Mouse (Mus musculus) hindbrain, embryonic 16.5 days (tissue): ENCODE results near the gene Hdac9. TPM values are rescaled to one million over a fixed set of nuclear protein-coding genes. Genes with fewer than 3 reads are reported as not detected.

Experiments used
- ATAC-seq: fragments of 200-750 bp; cut with Nextera tagmentation; 2 replicates; pipeline ENCODE4 v1.8.0; 2017; ENCODE audit warnings: moderate TSS enrichment, moderate library complexity
- H3K27ac ChIP-seq: fragments of 300-500 bp; sonication (generic); 2 replicates; pipeline ENCODE4 v1.5.1; 2014; ENCODE audit warnings: low read depth, mild to moderate bottlenecking, control low read depth, low read length, moderate library complexity
- H3K27me3 ChIP-seq: fragments of 300-500 bp; sonication (generic); replicated peaks from 2 replicates; pipeline ENCODE4 v1.6.1; 2014; ENCODE audit warnings: low read length; ENCODE audit not compliant: control insufficient read depth, insufficient read depth
- H3K36me3 ChIP-seq: fragments of 300-500 bp; sonication (generic); 2 replicates; pipeline ENCODE4 v1.6.1; 2014; ENCODE audit warnings: mild to moderate bottlenecking, low read length, moderate library complexity, mixed read lengths; ENCODE audit not compliant: control insufficient read depth, insufficient read depth
- H3K4me1 ChIP-seq: fragments of 300-500 bp; sonication (generic); 2 replicates; pipeline ENCODE4 v1.6.1; 2014; ENCODE audit warnings: low read depth, low read length; ENCODE audit not compliant: control insufficient read depth, insufficient read depth
- H3K4me2 ChIP-seq: fragments of 300-500 bp; sonication (generic); 2 replicates; pipeline ENCODE4 v1.6.1; 2014; ENCODE audit warnings: mild to moderate bottlenecking, low read length, control low read depth, moderate library complexity
- H3K4me3 ChIP-seq: fragments of 300-500 bp; sonication (generic); 2 replicates; pipeline ENCODE4 v1.5.1; 2014; ENCODE audit warnings: mild to moderate bottlenecking, low read length, control low read depth, moderate library complexity
- H3K9ac ChIP-seq: fragments of 300-500 bp; sonication (generic); 2 replicates; pipeline ENCODE4 v1.6.1; 2014; ENCODE audit warnings: low read depth, mild to moderate bottlenecking, control low read depth, low read length, moderate library complexity
- H3K9me3 ChIP-seq: fragments of 300-500 bp; sonication (generic); 2 replicates; pipeline ENCODE4 v1.6.1; 2014; ENCODE audit warnings: mild to moderate bottlenecking, low read length, moderate library complexity; ENCODE audit not compliant: control insufficient read depth
- WGBS: fragments of 180-500 bp; shearing (Covaris S2); extraction: QIAGEN DNeasy Blood & Tissue Kit; methylation state at CpG from one replicate; pipeline ENCODE4 v1.1.7; 2014; 5-methylcytosine and 5-hydroxymethylcytosine counted together
- polyA plus RNA-seq: library from polyadenylated mRNA; unstranded; fragments of >200 nt; fragmentation: Nextera tagmentation; extraction: Ambion mirVana; gene quantifications from 2 replicates; pipeline ENCODE4 v1.2.1, GENCODE M21; 2015

The Hdac9 gene
- polyA plus RNA-seq, 1 experiment from 2014 or later: 10.4 TPM

GRCm38 (mm10) chr12:34432919-34433318 lies 484.0 kb downstream of the Hdac9 start:
- no peak overlapping the region for H3K4me3 ChIP-seq
- H3K27ac ChIP-seq: no peak overlapping the region
- 78% methylated on average over 6 of the region's 6 CpGs for WGBS
- no peaks in the 10 kb centered on the region for H3K9me3 ChIP-seq
- H3K9ac ChIP-seq: no peak overlapping the region
- ATAC-seq: no peak
- H3K4me2 ChIP-seq: no peak overlapping the region
- H3K27me3 ChIP-seq: no peaks in the 10 kb centered on the region
- H3K36me3 ChIP-seq: no peaks in the 10 kb centered on the region
- no peaks in the 10 kb centered on the region for H3K4me1 ChIP-seq

DNA sequence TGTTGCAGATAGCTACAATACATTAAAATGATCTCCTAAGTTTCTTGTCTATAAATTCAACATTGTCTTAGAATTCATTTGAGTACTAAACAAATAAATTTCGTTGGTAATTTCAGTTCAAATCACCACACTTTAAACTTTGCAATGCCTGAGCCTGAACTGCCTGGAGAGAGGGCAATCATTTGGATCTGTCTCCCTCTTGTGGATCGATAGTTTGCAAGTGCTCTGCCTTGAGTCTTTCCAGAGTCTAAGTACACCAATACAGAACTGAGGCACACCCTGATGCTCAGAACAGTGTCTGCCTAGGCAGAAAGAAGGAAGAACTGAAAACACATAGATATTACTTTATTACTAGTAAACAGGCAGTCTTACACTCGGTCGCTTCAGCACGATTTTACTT lies 484.4 kb downstream of the Hdac9 start:
- no peaks in the 10 kb centered on the region for H3K27me3 ChIP-seq
- H3K4me1 ChIP-seq: no peaks in the 10 kb centered on the region
- H3K9ac ChIP-seq: no peak overlapping the region
- no peak overlapping the region for H3K4me2 ChIP-seq
- H3K4me3 ChIP-seq: no peak overlapping the region
- peak; percentile 78; the same call in 1 of the 2 replicates for ATAC-seq
- 63% methylated on average over 5 of the region's 5 CpGs for WGBS
- no peaks in the 10 kb centered on the region for H3K9me3 ChIP-seq
- H3K27ac ChIP-seq: no peak overlapping the region
- H3K36me3 ChIP-seq: no peaks in the 10 kb centered on the region

DNA sequence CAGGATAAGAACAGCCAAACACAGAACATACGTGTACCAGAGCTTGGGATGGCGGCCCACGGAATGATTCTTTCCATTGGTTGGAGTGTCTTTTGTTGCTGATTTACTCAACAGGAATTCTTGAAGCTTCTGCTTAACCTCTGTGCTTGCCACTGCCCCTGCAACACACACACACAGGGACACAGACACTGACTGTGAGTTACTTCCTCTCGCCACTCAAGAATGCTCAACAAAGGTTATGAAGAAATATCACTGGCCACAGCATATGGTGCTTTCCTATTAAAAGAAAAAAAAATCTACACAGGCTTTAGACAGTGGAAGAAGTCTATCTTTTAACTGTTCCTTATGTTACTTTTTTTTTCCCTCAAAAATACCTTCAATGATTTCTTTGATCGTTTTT lies 485.1 kb downstream of the Hdac9 start:
- Histone ChIP-seq H3K36me3 (no peaks in the 10 kb centered on the region), H3K27ac (no peak overlapping the region), H3K4me2 (no peak overlapping the region), H3K9me3 (no peaks in the 10 kb centered on the region), H3K4me1 (no peaks in the 10 kb centered on the region), H3K27me3 (no peaks in the 10 kb centered on the region), H3K4me3 (no peak overlapping the region), H3K9ac (no peak overlapping the region)
- no peak for ATAC-seq
- WGBS: 87% methylated on average over 5 of the region's 5 CpGs

GRCm38 (mm10) chr12:34425468-34425867 lies 491.4 kb downstream of the Hdac9 start:
- H3K4me1 ChIP-seq: no peaks in the 10 kb centered on the region
- no peaks in the 10 kb centered on the region for H3K27me3 ChIP-seq
- 86% methylated on average over 2 of the region's 2 CpGs for WGBS
- H3K9ac ChIP-seq: no peak overlapping the region
- no peak for ATAC-seq
- no peaks in the 10 kb centered on the region for H3K36me3 ChIP-seq
- no peak overlapping the region for H3K4me2 ChIP-seq
- no peaks in the 10 kb centered on the region for H3K9me3 ChIP-seq
- no peak overlapping the region for H3K27ac ChIP-seq
- H3K4me3 ChIP-seq: no peak overlapping the region

DNA sequence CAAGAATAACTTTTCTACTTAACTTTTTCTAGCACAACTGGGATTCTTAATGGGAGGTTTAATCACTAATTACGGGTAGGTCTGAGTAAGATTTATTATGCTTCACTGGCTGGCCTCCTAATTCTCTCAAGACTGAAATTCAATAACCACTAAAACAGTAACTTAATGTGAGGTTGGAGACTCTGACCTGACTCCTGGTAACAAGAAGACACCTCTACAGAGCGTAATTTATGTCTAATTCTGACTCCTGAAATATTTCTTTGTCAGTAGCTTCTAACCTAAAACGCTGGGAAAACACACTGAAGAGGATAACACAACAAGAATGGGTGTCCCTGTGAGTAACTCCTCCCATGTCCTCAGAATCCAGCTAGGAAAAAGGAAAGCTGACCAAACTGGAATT lies 508.8 kb downstream of the Hdac9 start:
- H3K9ac ChIP-seq: no peak overlapping the region
- WGBS: 64% methylated on average over 3 of the region's 3 CpGs
- H3K36me3 ChIP-seq: no peaks in the 10 kb centered on the region
- H3K27me3 ChIP-seq: no peaks in the 10 kb centered on the region
- no peak overlapping the region for H3K27ac ChIP-seq
- no peaks in the 10 kb centered on the region for H3K4me1 ChIP-seq
- no peaks in the 10 kb centered on the region for H3K9me3 ChIP-seq
- no peak for ATAC-seq
- H3K4me2 ChIP-seq: no peak overlapping the region
- no peak overlapping the region for H3K4me3 ChIP-seq

- H3K9ac ChIP-seq: no peak overlapping the region
- H3K9me3 ChIP-seq: no peaks in the 10 kb centered on the region
- H3K27ac ChIP-seq: no peak overlapping the region
- H3K27me3 ChIP-seq: no peaks in the 10 kb centered on the region
- WGBS: 86% methylated on average over 3 of the region's 3 CpGs
- ATAC-seq: no peak
- H3K4me2 ChIP-seq: no peak overlapping the region
- H3K4me1 ChIP-seq: no peaks in the 10 kb centered on the region
- no peak overlapping the region for H3K4me3 ChIP-seq
- no peaks in the 10 kb centered on the region for H3K36me3 ChIP-seq
Measured at GRCm38 (mm10) chr12:34407143-34407542, 509.8 kb downstream of the Hdac9 start.

GRCm38 (mm10) chr12:34402065-34402464 lies 514.8 kb downstream of the Hdac9 start:
- H3K9ac ChIP-seq: no peak overlapping the region
- H3K27me3 ChIP-seq: no peaks in the 10 kb centered on the region
- WGBS: 95% methylated on average over 7 of the region's 7 CpGs
- no peaks in the 10 kb centered on the region for H3K9me3 ChIP-seq
- ATAC-seq: no peak
- H3K4me2 ChIP-seq: no peak overlapping the region
- no peak overlapping the region for H3K27ac ChIP-seq
- H3K36me3 ChIP-seq: no peaks in the 10 kb centered on the region
- H3K4me3 ChIP-seq: no peak overlapping the region
- no peaks in the 10 kb centered on the region for H3K4me1 ChIP-seq

- Histone ChIP-seq H3K27me3 (no peaks in the 10 kb centered on the region), H3K4me2 (no peak overlapping the region), H3K36me3 (no peaks in the 10 kb centered on the region), H3K4me3 (no peak overlapping the region), H3K9ac (no peak overlapping the region), H3K9me3 (no peaks in the 10 kb centered on the region), H3K27ac (no peak overlapping the region), H3K4me1 (no peaks in the 10 kb centered on the region)
- ATAC-seq: no peak
- WGBS: 91% methylated on average over 10 of the region's 10 CpGs
Measured at GRCm38 (mm10) chr12:34398611-34399010, 518.3 kb downstream of the Hdac9 start.

DNA sequence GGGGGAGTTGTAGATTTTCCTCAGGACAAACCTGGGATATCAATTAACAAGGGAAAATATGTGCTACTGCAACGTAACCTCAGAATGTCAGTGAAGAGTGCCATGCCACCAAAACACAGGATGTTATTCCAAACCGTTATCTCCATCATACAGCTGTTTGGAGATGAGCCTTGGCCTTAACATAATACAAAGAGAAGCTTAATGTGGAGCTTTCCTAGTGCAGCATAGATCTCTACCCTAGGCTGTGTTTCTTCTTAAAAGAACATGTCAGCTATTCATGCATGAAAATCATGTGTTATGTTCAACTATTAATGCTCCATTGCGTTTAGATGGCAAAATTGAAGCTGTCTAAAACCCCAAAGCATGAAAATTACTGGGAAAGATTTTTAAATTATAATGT lies 522.6 kb downstream of the Hdac9 start:
- ATAC-seq: no peak
- Histone ChIP-seq H3K4me1 (no peaks in the 10 kb centered on the region), H3K4me3 (no peak overlapping the region), H3K9ac (no peak overlapping the region), H3K27ac (no peak overlapping the region), H3K36me3 (no peaks in the 10 kb centered on the region), H3K27me3 (no peaks in the 10 kb centered on the region), H3K4me2 (no peak overlapping the region), H3K9me3 (no peaks in the 10 kb centered on the region)
- 78% methylated on average over 3 of the region's 3 CpGs for WGBS

DNA sequence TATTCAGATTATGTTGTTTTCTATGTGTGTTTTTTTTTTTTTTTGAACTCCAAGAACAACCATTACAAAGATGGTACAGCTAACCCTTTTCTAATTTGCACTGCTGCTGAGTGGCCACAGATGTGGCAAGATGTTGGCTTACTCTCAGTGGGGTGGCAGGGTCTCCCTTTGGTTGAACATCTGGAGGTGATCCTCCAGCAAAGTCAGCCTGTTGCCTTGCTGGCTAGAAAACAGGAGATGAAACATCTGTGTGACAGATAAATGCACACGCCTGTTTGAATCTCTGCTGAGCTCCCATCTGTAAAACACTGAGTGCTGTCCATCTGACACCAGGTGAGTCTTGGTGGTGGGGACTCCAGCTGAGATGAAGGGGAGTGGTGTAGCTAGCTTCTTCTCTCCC lies 537.2 kb downstream of the Hdac9 start:
- H3K27ac ChIP-seq: no peak overlapping the region
- H3K27me3 ChIP-seq: no peaks in the 10 kb centered on the region
- no peaks in the 10 kb centered on the region for H3K4me1 ChIP-seq
- H3K9me3 ChIP-seq: no peaks in the 10 kb centered on the region
- H3K9ac ChIP-seq: no peak overlapping the region
- H3K4me3 ChIP-seq: no peak overlapping the region
- no peaks in the 10 kb centered on the region for H3K36me3 ChIP-seq
- ATAC-seq: no peak
- WGBS: 95% methylated on average over 1 of the region's 1 CpGs
- no peak overlapping the region for H3K4me2 ChIP-seq
